Mouse (Mus musculus) fat pad, adult 2 months (tissue): Measurements from ENCODE around the gene Man2b1.
"Not testable (repeated sequence)": the region's sequence is repeated elsewhere in the genome, so short reads cannot be mapped to it uniquely, and the experiment has no call there.

Source experiments
- DNase-seq: peaks from one replicate; pipeline ENCODE4 v3.0.0-alpha.2; 2011; ENCODE audit warnings: low read depth, low spot score; ENCODE audit errors: extremely low read depth

Man2b1 gene

DNA sequence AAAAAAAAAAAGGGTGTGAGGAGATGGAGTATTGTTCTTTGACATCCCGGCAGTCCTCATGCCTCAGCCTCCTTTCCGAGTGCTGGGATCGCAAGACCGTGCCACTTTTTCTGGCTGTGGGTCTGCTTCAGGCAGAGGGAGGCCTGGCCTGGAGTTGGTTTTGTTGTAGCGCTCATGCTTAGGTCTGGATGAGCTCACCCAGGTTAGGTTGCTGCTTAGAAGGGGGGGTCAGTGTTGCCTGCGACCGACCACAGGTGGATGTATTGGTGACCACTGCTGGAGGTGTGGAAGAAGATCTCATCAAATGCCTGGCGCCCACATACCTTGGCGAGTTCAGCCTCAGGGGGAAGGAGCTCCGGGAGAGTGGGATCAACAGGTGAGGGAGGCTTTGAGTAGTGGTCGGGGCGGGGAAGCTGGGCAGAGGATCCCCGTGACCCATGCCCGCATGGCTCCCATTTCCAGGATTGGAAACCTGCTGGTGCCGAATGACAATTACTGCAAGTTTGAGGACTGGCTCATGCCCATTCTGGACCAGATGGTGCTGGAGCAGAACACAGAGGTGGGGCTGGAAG is 9.9 kb upstream of the Man2b1 start:
- no peak for DNase-seq

DNA sequence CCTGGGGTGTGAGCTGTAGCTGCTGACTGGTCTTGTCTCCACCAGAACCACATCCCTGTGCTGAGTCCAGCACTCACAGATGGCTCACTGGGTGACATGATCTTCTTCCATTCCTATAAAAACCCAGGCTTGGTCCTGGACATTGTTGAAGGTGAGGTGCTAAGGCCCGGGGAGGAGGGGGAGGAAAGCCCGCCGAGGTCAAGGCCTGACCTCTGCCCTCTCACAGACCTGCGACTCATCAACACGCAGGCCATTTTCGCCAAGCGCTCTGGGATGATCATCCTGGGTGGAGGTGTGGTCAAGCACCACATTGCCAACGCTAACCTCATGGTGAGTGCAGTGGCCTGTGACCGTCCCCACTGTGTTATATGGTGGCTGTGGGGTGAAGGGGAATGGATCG is 8.9 kb upstream of the Man2b1 start:
- no peak for DNase-seq

- DNase-seq, result no peak
These were observed 8.5 kb upstream of the Man2b1 start for GRCm38 (mm10) chr8:85074617-85075016.

GRCm38 (mm10) chr8:85076001-85076400 is 7.1 kb upstream of the Man2b1 start:
- DNase-seq, result no peak

DNA sequence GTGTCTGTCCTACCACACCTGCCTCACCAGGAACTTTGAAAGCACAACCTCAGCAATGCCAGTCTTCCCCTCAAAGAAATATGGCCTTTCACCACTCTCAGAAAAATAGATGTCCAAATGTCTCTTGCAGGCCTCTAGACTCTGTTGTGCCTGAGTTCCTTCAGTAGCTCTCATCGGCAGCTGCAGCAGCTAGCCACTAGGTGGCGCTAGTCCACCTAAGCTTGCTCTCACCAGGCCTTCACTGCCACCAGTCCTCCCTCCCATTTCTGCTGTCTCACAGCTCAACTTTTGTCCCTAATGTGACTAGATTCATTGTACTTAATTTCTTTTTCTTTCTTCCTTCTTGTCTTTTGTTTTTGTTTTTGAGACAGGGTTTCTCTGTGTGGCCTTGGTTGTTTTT is 6.1 kb upstream of the Man2b1 start:
- DNase-seq, result no peak

DNA sequence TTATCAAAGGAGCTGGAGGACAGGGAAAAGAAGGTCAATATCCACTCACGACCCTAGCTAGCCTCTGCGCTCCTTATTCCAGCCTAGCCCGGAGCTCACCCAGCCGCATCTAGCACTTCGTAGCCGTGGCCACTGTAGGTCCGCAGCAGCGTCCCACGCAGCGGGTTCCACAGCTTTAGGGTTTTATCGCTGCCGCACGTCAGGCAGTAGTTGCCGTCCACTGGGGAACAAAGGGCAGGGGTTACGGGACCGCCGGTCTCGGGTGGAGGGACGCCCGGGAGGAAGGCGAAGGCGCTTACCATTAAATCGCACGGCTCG is 2.9 kb upstream of the Man2b1 start:
- DNase-seq, result no peak

DNA sequence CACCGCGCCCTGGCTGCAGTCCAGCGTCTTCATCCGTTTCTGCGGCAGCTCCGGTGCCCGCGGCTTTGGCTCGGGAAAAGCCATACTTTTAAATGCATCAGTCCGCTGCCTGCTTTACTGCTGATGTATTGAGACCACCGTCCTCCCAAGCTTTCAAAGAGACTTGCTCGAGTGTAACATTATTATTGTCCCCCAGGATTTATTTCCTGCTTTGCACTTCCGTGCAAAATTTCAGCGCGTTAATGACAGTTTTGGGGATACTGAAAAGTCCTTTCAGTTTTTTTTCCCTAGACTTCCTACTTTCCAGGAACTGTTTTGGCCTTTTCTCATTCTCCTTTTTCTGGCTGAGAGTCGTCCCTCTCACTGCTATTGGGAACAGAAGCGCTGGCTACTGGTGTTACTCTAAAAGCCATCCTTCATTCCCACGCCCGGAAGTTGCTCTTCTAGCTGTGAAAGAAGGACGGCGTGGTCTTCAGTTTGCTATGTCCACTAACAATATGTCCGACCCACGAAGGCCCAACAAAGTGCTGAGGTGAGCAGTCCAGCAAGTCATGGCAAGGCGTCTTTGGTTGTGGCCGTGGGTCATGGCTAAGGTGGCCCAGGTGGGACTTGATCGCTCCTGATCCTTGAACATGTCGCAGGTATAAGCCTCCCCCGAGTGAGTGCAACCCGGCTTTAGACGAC is 2.4 kb upstream of the Man2b1 start, which contains the start of gene Wdr83os:
Wdr83os (plus strand) TSS at position 209 of the 684 bp plus-strand sequence.
- no peak for DNase-seq

DNA sequence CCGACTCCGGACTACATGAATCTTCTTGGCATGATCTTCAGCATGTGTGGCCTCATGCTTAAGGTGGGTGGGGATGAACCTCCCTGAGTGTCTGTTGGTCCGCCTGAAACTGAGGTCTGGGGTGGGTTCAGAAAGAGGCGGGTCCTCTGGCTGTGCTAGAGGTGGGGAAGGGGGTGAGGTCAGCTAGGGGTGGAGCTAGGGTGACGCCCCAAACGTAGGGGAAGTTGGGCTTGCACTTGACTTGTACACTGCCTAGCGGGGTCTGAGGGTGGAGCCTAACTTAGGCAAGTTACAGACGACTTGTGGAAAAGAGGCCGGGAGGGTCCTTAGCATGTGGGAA is 1.9 kb upstream of the Man2b1 start, which contains the start of gene Wdr83:
Wdr83 (minus strand) TSS at position 91 of the 340 bp plus-strand sequence.
- no peak for DNase-seq

GRCm38 (mm10) chr8:85082169-85082568 is 901 bp upstream of the Man2b1 start:
- not testable (repeated sequence) for DNase-seq

- DNase-seq, result no peak
These were observed 1.6 kb downstream of the Man2b1 start for GRCm38 (mm10) chr8:85084633-85085032.

GRCm38 (mm10) chr8:85086238-85086637 is 3.2 kb downstream of the Man2b1 start:
- no peak for DNase-seq

GRCm38 (mm10) chr8:85088771-85089170 is 5.7 kb downstream of the Man2b1 start:
- no peak for DNase-seq

GRCm38 (mm10) chr8:85090856-85091255 is 7.8 kb downstream of the Man2b1 start:
- no peak for DNase-seq

DNA sequence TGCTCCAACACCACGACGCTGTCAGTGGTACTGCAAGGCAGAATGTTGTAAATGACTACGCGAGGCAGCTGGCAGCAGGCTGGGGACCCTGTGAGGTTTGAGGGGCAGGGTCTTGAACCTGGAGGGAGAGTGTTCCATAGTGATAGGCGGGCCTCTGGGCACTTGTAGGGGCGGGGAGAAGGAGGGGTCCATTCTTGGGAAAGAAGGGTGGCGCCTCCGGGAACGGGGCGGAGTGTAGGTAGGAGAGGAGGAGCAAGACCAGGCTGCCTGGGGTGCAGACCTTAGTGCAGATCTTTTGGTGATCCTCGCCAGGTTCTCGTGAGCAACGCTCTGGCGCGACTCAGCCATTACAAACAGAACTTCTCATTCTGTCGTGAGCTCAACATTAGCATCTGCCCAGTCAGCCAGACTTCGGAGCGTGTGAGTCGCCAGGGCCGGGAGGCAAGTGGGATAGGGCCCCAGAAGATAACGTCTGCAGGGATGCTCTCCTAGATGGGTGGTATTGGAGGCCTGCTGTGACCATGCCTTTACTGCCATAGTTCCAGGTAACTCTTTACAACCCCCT is 8.5 kb downstream of the Man2b1 start:
- no peak for DNase-seq

- no peak for DNase-seq
These were observed 12.0 kb downstream of the Man2b1 start for GRCm38 (mm10) chr8:85095051-85095450.

DNA sequence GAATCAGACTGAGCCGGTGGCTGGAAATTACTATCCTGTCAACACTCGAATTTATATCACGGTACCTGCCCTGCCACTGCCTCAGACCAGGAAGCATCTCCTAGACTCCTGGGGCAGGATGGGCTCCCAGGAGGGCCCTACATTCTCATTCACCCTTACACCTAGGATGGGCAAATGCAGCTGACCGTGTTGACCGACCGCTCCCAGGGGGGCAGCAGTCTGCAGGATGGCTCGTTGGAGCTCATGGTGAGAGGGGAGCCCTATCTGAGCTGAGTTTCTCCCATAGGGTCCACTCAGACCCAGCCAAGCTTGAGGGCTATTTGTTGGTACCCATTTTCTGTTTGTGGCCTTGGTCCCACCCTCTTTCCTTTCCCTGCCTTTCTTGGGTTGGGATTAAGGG is 12.5 kb downstream of the Man2b1 start:
- DNase-seq, result no peak

- DNase-seq, result no peak
These were observed 13.1 kb downstream of the Man2b1 start for GRCm38 (mm10) chr8:85096196-85096595.

DNA sequence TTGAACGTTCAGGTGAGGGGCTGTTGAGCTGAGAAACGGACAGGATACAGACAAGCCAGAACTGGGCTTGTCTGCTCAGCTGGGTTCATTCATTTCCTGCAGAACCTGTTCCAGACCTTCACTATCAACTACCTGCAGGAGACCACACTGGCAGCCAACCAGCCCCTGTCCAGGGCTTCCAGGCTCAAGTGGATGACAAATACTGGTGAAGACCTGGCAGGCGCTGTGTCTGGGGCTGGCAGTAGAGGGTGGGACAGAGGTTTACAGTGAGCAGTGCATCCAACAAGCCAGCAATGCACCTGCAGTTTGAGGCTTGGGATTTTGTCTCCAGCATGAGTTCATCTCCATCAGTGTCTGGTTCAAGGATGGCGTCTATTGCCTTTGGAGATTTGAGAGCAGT is 13.8 kb downstream of the Man2b1 start:
- no peak for DNase-seq

DNA sequence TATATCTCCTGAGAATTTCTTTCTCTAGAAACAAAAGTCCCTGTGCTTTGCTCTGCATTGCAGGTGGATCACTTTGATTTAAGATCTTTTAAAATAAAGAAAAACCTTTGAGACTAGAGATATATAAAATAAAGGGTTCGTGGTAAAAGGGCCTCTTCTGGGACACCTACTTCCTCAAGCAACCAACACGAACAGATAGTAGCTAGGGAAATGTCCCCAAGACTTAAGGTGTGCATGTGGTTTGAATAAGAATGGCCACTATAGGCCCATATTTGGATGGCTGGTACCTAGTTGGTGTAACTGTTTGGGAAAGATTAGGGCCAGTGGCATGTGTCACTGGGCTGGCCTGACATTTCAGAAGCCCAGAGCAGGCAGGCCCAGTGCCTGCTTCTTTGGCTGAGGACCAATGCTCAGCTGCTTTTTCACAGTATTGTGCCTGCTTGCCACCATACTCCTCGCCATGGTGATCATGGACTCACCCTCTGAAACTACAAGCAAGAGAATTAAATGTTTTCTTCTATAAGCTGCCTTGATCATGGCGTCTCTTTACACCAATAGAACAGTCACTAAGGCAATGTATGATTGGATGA is 17.1 kb downstream of the Man2b1 start:
- no peak for DNase-seq

- no peak for DNase-seq
These were observed 30.2 kb downstream of the Man2b1 start for GRCm38 (mm10) chr8:85113241-85113640.

DNA sequence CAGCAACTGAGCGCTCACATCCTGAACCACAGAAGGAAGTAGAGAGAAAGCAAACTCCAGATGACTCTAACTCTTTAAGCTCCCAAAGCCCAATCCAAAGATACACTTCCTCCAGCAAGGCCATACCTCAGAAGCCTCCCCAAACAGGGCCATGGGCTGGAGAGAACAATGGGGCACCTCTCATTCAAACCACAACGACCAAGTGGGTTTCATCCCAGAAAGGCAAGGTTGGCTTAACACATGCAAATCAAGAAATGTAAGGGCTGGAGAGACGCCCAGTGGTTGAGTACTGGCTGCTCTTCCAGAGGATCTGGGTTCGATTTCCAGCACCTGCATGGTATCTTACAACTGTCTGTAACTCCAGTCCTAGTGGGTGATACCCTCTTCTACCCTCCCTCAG is 32.4 kb downstream of the Man2b1 start:
- DNase-seq, result no peak

GRCm38 (mm10) chr8:85116984-85117383 is 33.9 kb downstream of the Man2b1 start:
- no peak for DNase-seq
